Mouse (Mus musculus) stomach, embryonic 14.5 days (tissue): ENCODE measurements around the gene 1700024G13Rik. TPM values are rescaled to one million over a fixed set of nuclear protein-coding genes. Genes with fewer than 3 reads are reported as not detected.
"Not testable (repeated sequence)": the region's sequence is repeated elsewhere in the genome, so short reads cannot be mapped to it uniquely, and the experiment has no call there.

Experiments
- ATAC-seq: fragments of 200-750 bp; cut with Nextera tagmentation; 2 replicates; pipeline ENCODE4 v1.8.0; 2017; ENCODE audit warnings: low read depth, moderate TSS enrichment; ENCODE audit not compliant: insufficient number of reproducible peaks, insufficient read depth, low FRiP score
- H3K27ac ChIP-seq: fragments of 300-500 bp; sonication (generic); 2 replicates; pipeline ENCODE4 v1.5.1; 2014; ENCODE audit warnings: mild to moderate bottlenecking, low read length, moderate library complexity, mixed read lengths
- H3K27me3 ChIP-seq: fragments of 300-500 bp; sonication (generic); 2 replicates; pipeline ENCODE4 v1.6.1; 2014; ENCODE audit warnings: low read length, control low read depth, mixed read lengths; ENCODE audit not compliant: control insufficient read depth, insufficient read depth
- H3K36me3 ChIP-seq: fragments of 300-500 bp; sonication (generic); 2 replicates; pipeline ENCODE4 v1.6.1; 2014; ENCODE audit warnings: mild to moderate bottlenecking, control low read depth, low read length, moderate library complexity, mixed read lengths; ENCODE audit not compliant: control insufficient read depth, insufficient read depth
- H3K4me1 ChIP-seq: fragments of 300-500 bp; sonication (generic); 2 replicates; pipeline ENCODE4 v1.6.1; 2014; ENCODE audit warnings: low read length, control low read depth, mixed read lengths; ENCODE audit not compliant: control insufficient read depth, insufficient read depth
- H3K4me2 ChIP-seq: fragments of 300-500 bp; sonication (generic); replicated peaks from 2 replicates; pipeline ENCODE4 v1.6.1; 2014; ENCODE audit warnings: low read depth, low read length, control low read depth
- H3K4me3 ChIP-seq: fragments of 300-500 bp; sonication (generic); 2 replicates; pipeline ENCODE4 v1.5.1; 2014; ENCODE audit warnings: low read depth, low read length, control low read depth
- H3K9ac ChIP-seq: fragments of 300-500 bp; sonication (generic); replicated peaks from 2 replicates; pipeline ENCODE4 v1.6.1; 2014; ENCODE audit warnings: low read depth, mild to moderate bottlenecking, control low read depth, low read length, moderate library complexity, mixed read lengths
- H3K9me3 ChIP-seq: fragments of 300-500 bp; sonication (generic); 2 replicates; pipeline ENCODE4 v1.6.1; 2016; ENCODE audit warnings: low read depth, low read length, control low read depth; ENCODE audit not compliant: control insufficient read depth
- WGBS: fragments of 180-500 bp; shearing (Covaris S2); extraction: QIAGEN DNeasy Blood & Tissue Kit; methylation state at CpG from one replicate; pipeline ENCODE4 v1.1.7; 2014; 5-methylcytosine and 5-hydroxymethylcytosine counted together
- polyA plus RNA-seq: library from polyadenylated mRNA; unstranded; fragments of >200 nt; fragmentation: Nextera tagmentation; extraction: Ambion mirVana; gene quantifications from 2 replicates; pipeline ENCODE4 v1.2.1, GENCODE M21; 2014

Gene 1700024G13Rik
- polyA plus RNA-seq = not detected in 2 replicates

DNA sequence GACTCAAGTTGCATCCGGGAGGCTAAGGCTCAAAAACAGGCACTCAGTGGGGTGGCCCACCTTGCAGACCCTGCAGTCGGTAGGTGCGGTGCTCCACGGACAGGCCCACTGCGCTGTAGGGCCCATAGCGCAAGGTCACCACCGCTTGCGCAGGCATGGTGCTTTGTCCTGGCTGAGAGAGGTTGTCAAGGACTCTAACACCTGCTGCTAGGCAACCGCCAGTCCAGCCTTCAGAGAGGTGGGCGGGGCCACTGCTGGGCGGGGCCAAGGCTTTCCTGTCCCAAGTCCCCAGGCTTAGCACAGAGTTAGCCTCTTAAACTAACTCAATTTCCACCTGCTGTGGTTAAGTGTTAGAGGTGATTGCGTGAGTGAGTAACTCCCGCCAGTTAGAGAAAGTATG, at the start of gene 1700024G13Rik:
1700024G13Rik (minus strand) TSS at position 196 of the 400 bp plus-strand sequence.
- no peaks in the 10 kb centered on the region for H3K27me3 ChIP-seq
- H3K4me1 ChIP-seq = no peaks in the 10 kb centered on the region
- no peak within 1 kb of the TSS for H3K27ac ChIP-seq
- H3K36me3 ChIP-seq = no peaks in the 10 kb centered on the region
- H3K9ac ChIP-seq = no peak within 1 kb of the TSS
- WGBS = 5% methylated on average over 13 of the region's 13 CpGs
- no peak within 1 kb of the TSS for H3K4me3 ChIP-seq
- ATAC-seq = peak; percentile 85
- H3K9me3 ChIP-seq = no peaks in the 10 kb centered on the region
- H3K4me2 ChIP-seq = no peak within 1 kb of the TSS

GRCm38 (mm10) chr14:32437352-32437793, 49.2 kb upstream of the 1700024G13Rik start:
- Histone ChIP-seq H3K9me3 (no peaks in the 10 kb centered on the region), H3K36me3 (no peaks in the 10 kb centered on the region), H3K4me1 (no peaks in the 10 kb centered on the region), H3K27me3 (no peaks in the 10 kb centered on the region), H3K27ac (peak overlapping the region; percentile 53; the same call in 1 of the 2 replicates), H3K9ac (no peak overlapping the region), H3K4me3 (no peak overlapping the region), H3K4me2 (no peak overlapping the region)
- WGBS = 27% methylated on average over 5 of the region's 5 CpGs
- no peak for ATAC-seq

DNA sequence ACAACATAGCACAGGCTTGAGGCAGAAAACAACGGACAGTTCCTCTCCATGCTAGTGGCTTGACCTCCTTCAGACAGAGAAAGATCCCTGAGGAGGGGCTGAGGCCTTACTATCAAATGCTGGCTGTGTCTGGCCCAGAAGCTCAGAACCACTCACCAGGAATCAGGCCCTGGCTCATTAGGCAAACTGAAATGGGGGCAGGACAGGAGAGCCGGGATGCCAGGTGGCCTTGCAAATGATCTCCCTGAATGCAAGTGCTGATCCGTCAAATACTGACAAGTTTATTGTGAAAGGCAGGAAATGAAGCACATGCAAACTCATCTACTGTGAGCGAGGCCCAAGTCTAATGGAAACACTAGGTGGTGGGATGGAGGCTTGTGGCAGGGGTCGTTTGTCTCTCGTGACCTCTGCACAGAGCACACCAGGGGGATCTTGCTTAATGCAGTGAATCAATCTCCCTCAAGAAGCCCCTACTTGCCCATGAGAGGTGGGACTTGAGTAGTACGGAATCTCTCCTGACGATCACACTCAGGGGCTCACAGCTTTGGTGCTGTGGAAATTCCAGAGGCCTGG, 40.9 kb upstream of the 1700024G13Rik start:
- Histone ChIP-seq H3K4me1 (no peaks in the 10 kb centered on the region), H3K27ac (no peak overlapping the region), H3K4me3 (no peak overlapping the region), H3K9ac (no peak overlapping the region), H3K9me3 (no peaks in the 10 kb centered on the region), H3K4me2 (no peak overlapping the region), H3K27me3 (no peaks in the 10 kb centered on the region), H3K36me3 (no peaks in the 10 kb centered on the region)
- ATAC-seq = no peak
- 29% methylated on average over 8 of the region's 8 CpGs for WGBS

DNA sequence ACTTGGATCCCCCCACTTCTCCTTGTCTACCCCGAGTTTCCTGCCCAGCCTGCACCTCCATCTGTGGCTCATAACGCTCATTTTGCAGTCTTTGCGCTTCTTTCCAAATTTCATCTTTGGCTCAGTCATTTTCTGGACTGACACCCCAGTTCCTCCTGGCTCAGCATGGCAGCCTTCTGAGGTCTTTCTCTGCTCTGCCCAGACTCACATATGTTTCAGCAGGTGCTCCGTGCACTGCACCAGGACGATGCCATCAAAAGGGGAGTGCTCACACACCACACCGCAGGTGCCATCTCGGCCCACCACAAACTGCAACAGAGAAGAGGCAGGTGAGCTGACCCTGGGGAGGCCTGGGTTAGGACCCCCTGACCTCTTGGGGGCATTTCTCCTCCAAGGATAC, 35.8 kb upstream of the 1700024G13Rik start:
- Histone ChIP-seq H3K9me3 (no peaks in the 10 kb centered on the region), H3K27me3 (no peaks in the 10 kb centered on the region), H3K4me1 (no peaks in the 10 kb centered on the region), H3K36me3 (no peaks in the 10 kb centered on the region), H3K4me3 (no peak overlapping the region), H3K27ac (no peak overlapping the region), H3K4me2 (no peak overlapping the region), H3K9ac (no peak overlapping the region)
- WGBS = 85% methylated on average over 7 of the region's 7 CpGs
- ATAC-seq = no peak

DNA sequence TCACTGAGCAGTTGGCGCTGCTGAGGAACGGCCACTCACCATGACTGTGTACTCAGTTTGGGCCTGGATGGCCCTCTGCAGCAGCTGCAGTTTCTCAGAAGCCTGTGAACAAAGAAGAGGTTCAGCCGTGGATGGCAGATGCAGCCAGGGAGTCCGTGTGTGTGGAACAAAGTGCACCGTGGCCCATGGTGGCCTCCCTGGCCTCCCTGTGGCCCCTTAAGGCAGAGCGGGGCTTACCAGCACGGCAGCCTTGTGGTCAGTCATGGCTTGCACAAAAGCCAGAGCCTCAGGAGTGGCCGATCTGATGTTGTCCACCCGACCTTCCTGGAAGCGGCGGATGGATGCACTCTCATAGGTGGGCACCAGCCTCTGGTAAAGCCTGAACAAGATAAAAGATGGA, 30.6 kb upstream of the 1700024G13Rik start:
- Histone ChIP-seq H3K4me2 (no peak overlapping the region), H3K27ac (no peak overlapping the region), H3K4me3 (no peak overlapping the region), H3K4me1 (no peaks in the 10 kb centered on the region), H3K36me3 (no peaks in the 10 kb centered on the region), H3K9me3 (peaks cover 3% of the 10 kb centered on the region; the same call in 1 of the 2 replicates), H3K9ac (no peak overlapping the region), H3K27me3 (no peaks in the 10 kb centered on the region)
- WGBS = 64% methylated on average over 11 of the region's 11 CpGs
- no peak for ATAC-seq

DNA sequence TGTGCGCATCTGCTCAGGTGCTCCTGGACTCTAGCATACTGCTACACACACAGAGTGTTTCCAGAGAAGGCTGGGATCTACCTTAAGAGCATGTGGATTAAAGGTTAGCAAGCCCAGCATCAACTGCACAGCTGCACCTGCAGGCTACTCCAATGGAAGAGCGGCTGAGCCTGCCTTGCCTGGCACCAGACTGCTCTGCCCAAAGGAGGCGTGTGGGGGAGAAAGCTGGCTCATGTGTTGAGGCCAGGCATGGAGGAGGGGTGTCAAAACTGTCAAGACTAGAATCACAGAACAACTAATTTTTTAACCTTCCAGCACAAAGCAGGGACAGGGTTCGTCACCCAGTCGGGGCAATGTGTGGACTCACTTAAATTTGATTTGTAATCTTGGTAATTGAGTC, 23.9 kb upstream of the 1700024G13Rik start:
- H3K9ac ChIP-seq = no peak overlapping the region
- no peak overlapping the region for H3K27ac ChIP-seq
- no peaks in the 10 kb centered on the region for H3K36me3 ChIP-seq
- peaks cover 3% of the 10 kb centered on the region; the same call in 1 of the 2 replicates for H3K9me3 ChIP-seq
- H3K4me2 ChIP-seq = no peak overlapping the region
- no peak for ATAC-seq
- H3K4me3 ChIP-seq = no peak overlapping the region
- no peaks in the 10 kb centered on the region for H3K4me1 ChIP-seq
- H3K27me3 ChIP-seq = no peaks in the 10 kb centered on the region
- WGBS = 78% methylated on average over 5 of the region's 5 CpGs

GRCm38 (mm10) chr14:32410084-32410483, 21.9 kb upstream of the 1700024G13Rik start:
- Histone ChIP-seq H3K9me3 (peaks cover 3% of the 10 kb centered on the region; the same call in 1 of the 2 replicates), H3K27ac (no peak overlapping the region), H3K4me2 (no peak overlapping the region), H3K36me3 (no peaks in the 10 kb centered on the region), H3K4me3 (no peak overlapping the region), H3K4me1 (no peaks in the 10 kb centered on the region), H3K27me3 (no peaks in the 10 kb centered on the region), H3K9ac (no peak overlapping the region)
- 89% methylated on average over 5 of the region's 5 CpGs for WGBS
- ATAC-seq = no peak

- not testable (repeated sequence) for H3K9me3 ChIP-seq, H3K4me3 ChIP-seq, H3K27me3 ChIP-seq, H3K9ac ChIP-seq, ATAC-seq, H3K27ac ChIP-seq, H3K36me3 ChIP-seq, H3K4me2 ChIP-seq, H3K4me1 ChIP-seq
- WGBS = 42% methylated on average over 1 of the region's 1 CpGs
These were observed 17.2 kb upstream of the 1700024G13Rik start for GRCm38 (mm10) chr14:32405399-32405798.

DNA sequence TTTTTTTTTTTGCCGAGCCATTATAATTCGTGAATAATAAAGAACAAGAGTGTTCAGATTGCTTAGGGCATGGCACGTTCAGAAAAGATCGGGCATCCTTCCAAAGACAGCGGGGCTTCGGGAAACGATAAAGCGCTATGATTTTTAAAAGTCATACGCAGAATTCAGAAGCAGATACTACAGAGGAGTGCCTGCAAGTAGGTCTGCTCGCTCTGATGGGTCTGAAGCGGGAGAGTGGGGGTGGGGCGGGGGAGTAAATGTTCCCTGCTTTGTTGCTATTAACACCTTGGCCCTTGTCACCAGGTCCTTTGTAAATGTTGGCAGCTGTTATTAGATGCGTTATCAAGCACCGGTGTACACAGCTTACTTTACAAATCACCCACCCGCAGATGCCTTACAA, 6.6 kb downstream of the 1700024G13Rik start:
- Histone ChIP-seq H3K36me3 (no peaks in the 10 kb centered on the region), H3K9ac (no peak overlapping the region), H3K27ac (no peak overlapping the region), H3K9me3 (no peaks in the 10 kb centered on the region), H3K4me3 (no peak overlapping the region), H3K4me1 (no peaks in the 10 kb centered on the region), H3K27me3 (no peaks in the 10 kb centered on the region), H3K4me2 (no peak overlapping the region)
- 40% methylated on average over 15 of the region's 15 CpGs for WGBS
- no peak for ATAC-seq
